Mouse (Mus musculus) monocyte, adult 5-6 weeks (primary cell): ENCODE results near the gene Dnal4. TPM values are rescaled to one million over a fixed set of nuclear protein-coding genes. Genes with fewer than 3 reads are reported as not detected.

ENCODE experiments used
- ATAC-seq: fragments of 153-309, 156-312 bp; replicated peaks from 2 replicates; pipeline ENCODE4 v1.8.0; 2017; ENCODE audit warnings: mild to moderate bottlenecking; ENCODE audit not compliant: low TSS enrichment, insufficient number of reproducible peaks, severe bottlenecking, poor library complexity, low FRiP score
- total RNA-seq: library from RNA; stranded (forward); fragments of 200-1000, 200-491, 200-594 nt; gene quantifications from 3 replicates; pipeline ENCODE4 v1.2.3, GENCODE M21; 2017

The Dnal4 gene
- total RNA-seq, 1 experiment from 2014 or later = 15.0 TPM

- ATAC-seq = no peak
Observed at GRCm38 (mm10) chr15:79745312-79745711, 32.3 kb downstream of the Dnal4 start.

DNA sequence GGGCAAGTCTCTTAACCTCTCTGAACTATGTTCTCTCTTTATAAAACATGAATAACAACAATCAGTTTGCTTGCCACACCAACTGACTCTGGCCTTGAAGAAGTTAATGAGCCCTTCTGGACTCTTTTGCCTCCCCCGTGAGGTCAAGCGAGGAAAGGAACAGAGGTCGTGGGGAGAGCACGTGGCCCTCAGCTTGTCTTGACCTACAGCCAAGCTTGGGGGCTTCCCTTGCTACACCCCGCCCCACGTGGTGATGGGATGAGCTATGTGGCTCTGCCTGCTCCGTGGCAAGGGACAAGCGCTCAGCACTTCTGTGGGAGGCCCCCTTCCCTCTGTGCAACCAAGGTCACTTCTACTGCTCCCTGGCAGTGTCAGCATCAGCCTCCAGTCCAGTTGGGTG is 32.9 kb downstream of the Dnal4 start:
- ATAC-seq = no peak

DNA sequence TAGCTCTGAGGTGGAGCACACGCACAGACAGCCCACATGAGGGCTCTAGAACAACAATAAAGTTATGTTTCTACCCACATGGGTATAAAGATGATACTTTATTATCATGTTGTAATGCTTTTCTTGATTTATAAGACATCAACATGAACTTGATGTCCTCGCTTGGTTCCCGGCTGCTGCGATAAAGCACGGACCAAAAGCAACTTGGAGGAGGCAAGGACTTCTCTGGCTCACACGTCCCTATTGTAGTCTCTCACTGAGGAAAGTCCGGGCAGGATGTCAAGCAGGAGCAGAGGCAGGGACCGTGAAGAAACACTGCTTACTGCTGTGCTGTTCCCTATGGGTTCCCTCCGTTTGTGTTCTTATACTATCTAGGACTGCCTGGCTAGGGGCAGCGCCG is 33.6 kb downstream of the Dnal4 start:
- ATAC-seq = no peak

DNA sequence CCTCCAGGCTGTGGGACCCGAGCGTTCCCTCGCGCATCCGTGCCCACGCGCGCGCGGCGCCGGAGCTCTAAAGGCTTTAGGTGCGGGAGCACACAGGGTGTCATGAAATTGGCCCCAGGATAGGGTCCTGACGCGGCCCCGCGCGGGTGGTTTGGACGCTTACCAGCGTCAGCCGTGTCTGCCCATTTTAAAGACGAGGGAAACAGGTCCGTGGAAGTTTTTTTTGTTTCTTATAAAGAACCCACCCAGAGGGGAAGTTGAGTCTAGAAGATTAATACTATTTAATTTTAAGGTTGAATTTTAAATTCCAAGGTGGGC is 35.0 kb downstream of the Dnal4 start:
- ATAC-seq = no peak

DNA sequence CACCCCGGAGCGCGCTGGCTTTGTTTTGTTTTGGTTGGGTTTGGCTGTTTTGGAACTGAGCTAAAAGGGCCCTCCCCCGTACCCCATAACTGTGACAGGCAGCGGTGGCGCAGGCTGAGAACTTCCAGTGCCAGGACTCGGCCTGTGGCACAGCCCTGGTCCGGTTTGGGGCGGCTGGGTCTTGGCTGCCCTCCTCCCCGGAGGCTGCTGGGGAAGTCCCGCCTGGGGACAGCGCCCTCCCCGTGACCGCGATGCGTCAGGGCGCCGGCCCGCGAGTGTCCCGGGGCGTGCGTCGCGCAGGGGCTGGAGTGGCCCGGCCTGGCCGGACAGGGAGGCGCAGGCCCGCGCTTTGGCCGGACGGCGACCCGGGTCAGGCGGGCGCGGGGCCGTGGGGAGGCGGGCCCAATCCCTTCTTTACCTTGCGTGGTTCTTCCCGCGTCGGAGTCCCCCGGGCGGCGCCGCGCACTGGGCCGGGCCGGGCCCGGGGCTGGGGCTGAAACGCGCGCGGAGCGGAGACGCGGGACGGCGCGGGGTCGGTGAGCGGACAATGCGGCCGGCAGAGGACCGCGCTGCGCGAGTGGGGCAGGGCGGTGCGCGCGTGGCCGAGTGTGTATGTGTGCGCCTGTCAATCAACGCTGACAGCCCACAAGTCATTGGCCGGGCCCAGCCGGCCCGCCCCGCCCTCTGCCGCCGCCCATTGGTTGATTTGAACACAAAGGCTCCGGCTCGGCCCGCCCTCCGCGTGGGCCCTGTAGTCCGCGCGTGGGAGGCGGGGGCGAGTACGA is 35.5 kb downstream of the Dnal4 start, which contains the start of gene Sun2:
Gene Sun2, minus strand, starts transcription at position 616 of the 785 bp plus-strand sequence.
- peak; percentile 63 for ATAC-seq

DNA sequence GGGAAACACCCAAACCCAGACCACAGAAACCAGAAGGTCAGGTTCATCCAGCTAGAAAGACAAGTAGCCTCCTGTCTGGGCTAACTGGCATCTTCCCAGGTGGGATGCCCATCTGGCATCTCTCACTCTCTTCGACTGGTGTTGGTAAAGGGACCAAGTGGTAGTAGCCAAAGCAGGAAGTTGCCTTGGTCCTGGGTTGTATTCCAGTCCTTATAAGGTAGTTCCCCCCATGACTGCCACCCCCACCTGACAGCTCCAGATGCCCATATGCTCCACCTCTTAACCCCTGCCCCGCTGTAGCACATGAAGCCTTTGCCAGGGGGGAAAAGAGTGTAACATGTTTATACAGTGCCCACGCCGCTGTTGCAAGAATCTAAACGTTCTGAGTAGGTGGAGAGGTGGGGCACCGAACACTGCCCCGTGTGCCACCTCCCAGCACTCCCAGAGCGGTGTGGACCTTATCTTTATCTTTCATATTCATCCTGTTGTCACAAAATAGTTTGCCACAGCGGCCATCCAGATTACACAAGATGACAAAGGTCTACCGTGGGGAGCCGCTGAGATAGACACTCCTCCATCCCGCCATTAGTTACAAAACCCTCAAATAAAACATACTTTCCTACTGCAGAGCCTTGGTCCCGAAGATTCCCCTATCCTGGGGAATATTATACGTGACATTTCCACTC is 36.3 kb downstream of the Dnal4 start:
- peak; percentile 38 for ATAC-seq

DNA sequence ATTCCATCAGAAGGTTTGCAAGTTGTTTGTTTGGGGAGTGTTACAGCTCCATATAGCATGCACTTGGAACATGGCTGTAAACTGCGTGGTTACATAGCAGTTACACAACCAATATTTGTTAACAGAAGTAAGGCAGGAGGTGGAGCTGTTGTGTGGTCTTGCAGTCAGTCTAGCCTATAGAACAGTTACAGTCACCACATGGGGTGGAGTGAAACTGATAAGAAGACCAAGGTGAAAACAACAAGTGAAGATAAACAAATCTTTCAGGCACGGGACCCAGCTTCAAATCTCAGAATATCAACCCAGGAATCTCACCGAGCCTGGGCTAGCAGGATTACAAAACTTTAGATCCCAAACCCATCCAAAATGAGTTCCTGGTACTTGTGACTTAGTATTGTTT is 36.9 kb downstream of the Dnal4 start:
- ATAC-seq = no peak

- ATAC-seq = no peak
Observed at GRCm38 (mm10) chr15:79734311-79734710, 43.3 kb downstream of the Dnal4 start.

- ATAC-seq = no peak
Observed at GRCm38 (mm10) chr15:79733640-79734039, 44.0 kb downstream of the Dnal4 start.

GRCm38 (mm10) chr15:79733192-79733591 is 44.5 kb downstream of the Dnal4 start:
- no peak for ATAC-seq

DNA sequence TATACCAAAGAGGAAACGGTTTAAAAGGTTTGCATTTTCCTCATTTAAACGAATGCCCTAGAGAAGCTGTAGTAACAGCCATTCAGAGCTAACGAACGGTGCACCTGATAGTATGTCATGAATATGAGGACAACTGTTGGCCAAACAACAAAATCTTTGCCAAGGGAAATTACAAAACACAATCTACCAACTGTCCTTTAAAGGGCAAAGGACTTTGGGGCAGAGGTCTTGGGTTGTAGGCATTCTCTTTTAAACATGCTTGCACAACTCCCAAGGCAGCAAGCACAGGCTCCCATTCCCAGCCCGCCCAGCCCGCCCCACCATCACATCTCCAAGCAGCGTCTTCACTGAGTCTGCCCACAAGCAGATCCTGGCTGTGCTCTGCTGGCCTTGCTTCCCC is 46.1 kb downstream of the Dnal4 start:
- no peak for ATAC-seq

DNA sequence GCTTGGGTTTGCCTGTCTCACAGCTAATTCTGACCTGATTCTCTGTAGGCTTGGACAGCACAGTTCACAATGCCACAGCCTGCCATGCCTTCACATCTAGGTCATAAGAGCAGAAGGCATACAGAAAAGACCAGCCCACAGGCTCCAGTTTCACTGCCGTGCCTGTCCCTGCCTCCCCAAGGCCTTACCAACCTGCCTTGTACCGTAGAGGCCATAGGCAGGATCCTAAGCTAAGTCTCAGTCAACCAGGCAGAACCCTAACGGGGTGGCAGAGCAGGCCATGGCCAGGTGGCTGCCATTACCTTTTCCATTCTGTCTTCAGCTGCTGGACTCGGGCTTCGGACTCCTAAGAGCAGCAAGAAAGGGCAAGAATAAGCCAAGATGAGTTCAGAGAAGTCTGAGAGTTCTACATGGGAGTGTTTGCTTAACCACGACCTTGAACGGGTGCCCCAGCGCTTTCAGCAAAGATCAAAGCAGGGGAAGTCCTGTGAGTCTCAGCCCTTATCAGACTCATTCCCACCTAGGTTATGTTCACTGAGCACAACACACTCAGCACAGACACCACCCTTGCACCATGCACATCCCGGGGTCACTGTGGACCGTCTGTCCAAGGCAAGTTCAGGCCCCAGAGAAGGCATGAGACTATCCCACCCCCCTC is 48.8 kb downstream of the Dnal4 start:
- no peak for ATAC-seq

DNA sequence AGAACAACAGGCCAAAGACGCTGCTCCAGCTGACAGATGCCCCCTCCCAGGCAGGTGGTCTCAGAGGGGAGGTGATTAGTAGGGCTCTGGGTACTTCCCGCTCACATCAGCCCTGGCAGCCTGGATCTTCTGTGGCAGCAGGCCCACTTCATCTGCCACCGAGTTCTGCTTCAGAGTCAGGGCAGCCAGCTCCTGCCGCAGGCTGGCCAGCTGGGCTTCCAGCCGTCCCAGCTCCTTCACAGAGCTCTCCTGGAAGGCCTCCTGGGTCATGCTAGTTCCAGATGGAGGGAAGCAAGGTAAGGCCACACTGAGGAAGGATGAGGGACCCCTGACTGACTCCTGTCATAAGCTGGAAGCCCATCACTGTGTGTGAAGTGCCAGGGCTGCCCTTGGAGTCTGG is 49.3 kb downstream of the Dnal4 start:
- no peak for ATAC-seq

DNA sequence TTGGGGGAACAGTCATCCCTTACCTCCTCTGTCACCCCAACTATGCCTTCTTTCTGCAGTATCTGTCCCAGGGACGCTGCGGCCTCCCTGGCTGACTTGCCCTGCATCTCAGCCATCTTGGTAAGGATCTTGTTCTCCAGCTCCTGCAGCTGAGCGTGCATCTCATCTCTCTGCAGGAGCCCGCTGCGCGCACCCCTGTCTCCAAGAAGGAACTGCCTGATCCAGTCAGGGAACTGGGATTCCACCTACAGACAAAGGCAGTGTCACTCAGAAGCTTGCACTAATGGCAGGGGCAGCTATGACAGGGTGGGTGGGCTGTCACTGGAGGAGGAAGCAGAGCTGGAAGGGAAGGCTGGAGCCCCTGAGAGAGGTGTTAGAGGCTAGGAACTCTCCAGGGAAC is 49.8 kb downstream of the Dnal4 start:
- ATAC-seq = no peak

DNA sequence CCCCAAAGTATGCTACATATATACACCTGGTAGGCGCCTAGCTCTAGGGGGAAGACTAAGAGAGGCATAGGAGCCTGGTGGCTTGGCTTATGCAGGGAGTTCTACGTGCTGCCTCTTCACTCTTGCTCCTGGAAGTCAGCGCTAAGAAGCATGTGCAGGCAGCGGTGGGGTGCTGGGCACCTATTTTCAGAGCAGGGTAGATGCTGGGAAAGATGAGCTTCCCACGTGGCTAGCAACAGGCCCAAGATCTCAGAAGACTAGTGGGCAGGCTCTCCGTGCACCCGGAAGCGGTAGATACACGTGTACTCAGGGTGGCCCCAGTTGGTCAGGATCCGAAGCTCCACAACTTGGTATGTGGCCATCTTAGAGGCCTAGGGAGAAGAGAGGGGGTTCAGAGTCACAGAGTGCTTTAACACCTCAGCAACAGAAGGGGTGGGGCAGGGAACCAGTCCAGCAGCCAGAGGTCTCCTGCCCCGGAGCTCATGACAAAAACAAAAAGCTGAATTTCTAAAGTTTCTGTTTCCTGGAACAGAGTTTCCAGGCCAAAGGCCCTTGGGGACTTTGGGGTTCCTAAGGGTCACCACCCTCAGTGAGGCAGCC is 52.4 kb downstream of the Dnal4 start:
- no peak for ATAC-seq

DNA sequence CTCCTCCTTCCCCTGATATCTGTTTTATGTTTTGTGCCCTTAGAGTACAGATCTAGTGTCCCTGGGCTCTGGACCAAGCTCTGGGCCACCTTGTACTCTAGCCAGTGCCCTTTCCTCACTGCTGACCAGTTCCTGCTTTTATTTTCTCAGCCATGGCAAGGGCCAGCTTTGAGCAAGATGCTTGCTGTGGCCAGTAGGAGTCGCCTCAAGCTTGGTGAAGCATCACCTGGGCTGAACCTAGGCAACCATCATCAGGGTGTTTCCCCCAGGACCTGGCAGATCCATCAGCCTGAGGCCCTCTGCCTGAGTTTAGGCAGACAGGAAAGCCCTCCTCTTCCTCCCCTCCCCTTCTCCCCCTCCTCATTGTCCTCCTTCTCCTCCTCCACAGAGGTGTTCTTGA is 54.2 kb downstream of the Dnal4 start:
- ATAC-seq = peak; percentile 57

GRCm38 (mm10) chr15:79720796-79721195 is 56.9 kb downstream of the Dnal4 start:
- no peak for ATAC-seq

GRCm38 (mm10) chr15:79720267-79720666 is 57.4 kb downstream of the Dnal4 start:
- no peak for ATAC-seq

GRCm38 (mm10) chr15:79716710-79717109 is 60.9 kb downstream of the Dnal4 start:
- ATAC-seq = no peak

DNA sequence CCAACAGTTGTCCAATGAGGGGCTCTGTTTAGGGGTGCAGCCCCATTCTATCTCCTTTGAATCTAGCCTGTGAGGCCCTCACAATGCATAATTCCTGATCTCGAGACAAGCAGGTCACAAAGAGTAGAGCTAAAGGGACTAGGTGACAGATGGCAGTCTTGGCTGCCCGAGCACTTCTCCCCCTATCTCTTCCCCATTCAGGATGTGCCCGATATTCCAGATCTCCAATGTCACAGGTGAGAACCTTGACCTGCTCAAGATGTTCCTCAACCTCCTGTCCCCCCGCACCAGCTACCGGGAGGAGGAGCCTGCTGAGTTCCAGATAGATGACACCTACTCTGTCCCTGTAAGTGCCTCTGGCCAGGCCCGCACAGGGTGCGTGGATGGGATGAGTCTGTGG is 62.0 kb downstream of the Dnal4 start:
- no peak for ATAC-seq
